Mouse (Mus musculus): ENCODE results near the gene Sgcd. TPM values are rescaled to one million over a fixed set of nuclear protein-coding genes. Genes with fewer than 3 reads are reported as not detected.

The Sgcd gene
- 8.4 and 9.1 TPM in 2 replicates for polyA plus RNA-seq (2016; fragmentation: Nextera tagmentation; extraction: Ambion mirVana)

GRCm38 (mm10) chr11:47988697-47989533 is at the start of gene Sgcd:
Gene Sgcd, minus strand, starts transcription at chr11:47988969.
- Histone ChIP-seq H3K36me3 (no peaks in the 10 kb centered on the region), H3K9ac (peak within 1 kb of the TSS; percentile 72), H3K9me3 (replicated peaks) (no peaks in the 10 kb centered on the region), H3K4me2 (peak within 1 kb of the TSS; percentile 94), H3K4me1 (replicated peaks) (0 out of 2 replicates have a peak, but pooled peaks cover 4% of the 10 kb centered on the region), H3K27me3 (replicated peaks) (peaks cover 35% of the 10 kb centered on the region), H3K27ac (ENCODE audit: poor library complexity, severe bottlenecking) (no peak within 1 kb of the TSS), H3K4me3 (peak within 1 kb of the TSS; percentile 63)
- peak; percentile 75 for ATAC-seq (ENCODE audit: insufficient number of reproducible peaks, low FRiP score)
- under 1% methylated on average over 65 of the region's 67 CpGs for WGBS

GRCm38 (mm10) chr11:48038051-48038450 is 49.3 kb upstream of the Sgcd start:
- Histone ChIP-seq H3K27me3 (replicated peaks) (no peaks in the 10 kb centered on the region), H3K27ac (ENCODE audit: poor library complexity, severe bottlenecking) (no peak overlapping the region), H3K4me2 (no peak overlapping the region), H3K9ac (no peak overlapping the region), H3K4me1 (replicated peaks) (no peaks in the 10 kb centered on the region), H3K9me3 (replicated peaks) (no peaks in the 10 kb centered on the region), H3K4me3 (no peak overlapping the region), H3K36me3 (no peaks in the 10 kb centered on the region)
- ATAC-seq (ENCODE audit: insufficient number of reproducible peaks, low FRiP score), result no peak
- 64% methylated on average over 4 of the region's 4 CpGs for WGBS

- no peak for ATAC-seq (ENCODE audit: insufficient number of reproducible peaks, low FRiP score)
- Histone ChIP-seq H3K9me3 (replicated peaks) (no peaks in the 10 kb centered on the region), H3K27me3 (replicated peaks) (no peaks in the 10 kb centered on the region), H3K4me1 (replicated peaks) (no peaks in the 10 kb centered on the region), H3K4me3 (no peak overlapping the region), H3K36me3 (no peaks in the 10 kb centered on the region), H3K4me2 (no peak overlapping the region), H3K9ac (no peak overlapping the region), H3K27ac (ENCODE audit: poor library complexity, severe bottlenecking) (no peak overlapping the region)
- 43% methylated on average over 3 of the region's 3 CpGs for WGBS
Observed at GRCm38 (mm10) chr11:48012836-48013235, 24.1 kb upstream of the Sgcd start.

- Histone ChIP-seq H3K9me3 (replicated peaks) (no peaks in the 10 kb centered on the region), H3K4me3 (peak overlapping the region; percentile 63), H3K27ac (ENCODE audit: poor library complexity, severe bottlenecking) (no peak overlapping the region), H3K9ac (peak overlapping the region; percentile 72), H3K36me3 (no peaks in the 10 kb centered on the region), H3K4me1 (replicated peaks) (0 out of 2 replicates have a peak, but pooled peaks cover 4% of the 10 kb centered on the region), H3K27me3 (replicated peaks) (peaks cover 35% of the 10 kb centered on the region), H3K4me2 (peak overlapping the region; percentile 94)
- WGBS, result under 1% methylated on average over 31 of the region's 31 CpGs
- ATAC-seq (ENCODE audit: insufficient number of reproducible peaks, low FRiP score), result peak; percentile 71
Observed at GRCm38 (mm10) chr11:47988333-47988696, 454 bp downstream of the Sgcd start.

- peak overlapping the region; percentile 63 for H3K4me3 ChIP-seq
- no peak for ATAC-seq (ENCODE audit: insufficient number of reproducible peaks, low FRiP score)
- no peak overlapping the region for H3K27ac ChIP-seq (ENCODE audit: poor library complexity, severe bottlenecking)
- no peaks in the 10 kb centered on the region for H3K9me3 ChIP-seq (replicated peaks)
- H3K4me1 ChIP-seq (replicated peaks), result 0 out of 2 replicates have a peak, but pooled peaks cover 4% of the 10 kb centered on the region
- H3K9ac ChIP-seq, result no peak overlapping the region
- peak overlapping the region; percentile 94 for H3K4me2 ChIP-seq
- H3K36me3 ChIP-seq, result no peaks in the 10 kb centered on the region
- peaks cover 35% of the 10 kb centered on the region for H3K27me3 ChIP-seq (replicated peaks)
- WGBS, result 19% methylated on average over 12 of the region's 12 CpGs
Observed at GRCm38 (mm10) chr11:47987893-47988267, 889 bp downstream of the Sgcd start.

GRCm38 (mm10) chr11:47987251-47987892 is 1.4 kb downstream of the Sgcd start:
- H3K27ac ChIP-seq (ENCODE audit: poor library complexity, severe bottlenecking), result no peak overlapping the region
- peak overlapping the region; percentile 63; the same call in 1 of the 2 replicates for H3K4me3 ChIP-seq
- 58% methylated on average over 8 of the region's 8 CpGs for WGBS
- peak overlapping the region; percentile 94 for H3K4me2 ChIP-seq
- H3K4me1 ChIP-seq (replicated peaks), result 0 out of 2 replicates have a peak, but pooled peaks cover 4% of the 10 kb centered on the region
- H3K27me3 ChIP-seq (replicated peaks), result peaks cover 35% of the 10 kb centered on the region
- H3K36me3 ChIP-seq, result no peaks in the 10 kb centered on the region
- H3K9me3 ChIP-seq (replicated peaks), result no peaks in the 10 kb centered on the region
- H3K9ac ChIP-seq, result no peak overlapping the region
- ATAC-seq (ENCODE audit: insufficient number of reproducible peaks, low FRiP score), result no peak

GRCm38 (mm10) chr11:47982152-47982551 is 6.6 kb downstream of the Sgcd start:
- Histone ChIP-seq H3K9ac (no peak overlapping the region), H3K36me3 (no peaks in the 10 kb centered on the region), H3K4me2 (no peak overlapping the region), H3K4me1 (replicated peaks) (no peaks in the 10 kb centered on the region), H3K9me3 (replicated peaks) (no peaks in the 10 kb centered on the region), H3K4me3 (no peak overlapping the region), H3K27me3 (replicated peaks) (peaks cover 13% of the 10 kb centered on the region), H3K27ac (ENCODE audit: poor library complexity, severe bottlenecking) (no peak overlapping the region)
- no peak for ATAC-seq (ENCODE audit: insufficient number of reproducible peaks, low FRiP score)
- WGBS, result 52% methylated on average over 1 of the region's 1 CpGs

GRCm38 (mm10) chr11:47981108-47981507 is 7.7 kb downstream of the Sgcd start:
- Histone ChIP-seq H3K27ac (ENCODE audit: poor library complexity, severe bottlenecking) (no peak overlapping the region), H3K9me3 (replicated peaks) (no peaks in the 10 kb centered on the region), H3K4me3 (no peak overlapping the region), H3K27me3 (replicated peaks) (0 out of 2 replicates have a peak, but pooled peaks cover 3% of the 10 kb centered on the region), H3K4me2 (no peak overlapping the region), H3K4me1 (replicated peaks) (no peaks in the 10 kb centered on the region), H3K36me3 (no peaks in the 10 kb centered on the region), H3K9ac (no peak overlapping the region)
- WGBS, result 50% methylated on average over 2 of the region's 2 CpGs
- no peak for ATAC-seq (ENCODE audit: insufficient number of reproducible peaks, low FRiP score)

GRCm38 (mm10) chr11:47953291-47953690 is 35.5 kb downstream of the Sgcd start:
- ATAC-seq (ENCODE audit: insufficient number of reproducible peaks, low FRiP score), result no peak
- Histone ChIP-seq H3K4me1 (replicated peaks) (no peaks in the 10 kb centered on the region), H3K9me3 (replicated peaks) (no peaks in the 10 kb centered on the region), H3K27ac (ENCODE audit: poor library complexity, severe bottlenecking) (no peak overlapping the region), H3K9ac (no peak overlapping the region), H3K36me3 (no peaks in the 10 kb centered on the region), H3K4me3 (no peak overlapping the region), H3K4me2 (no peak overlapping the region), H3K27me3 (replicated peaks) (no peaks in the 10 kb centered on the region)
- 68% methylated on average over 3 of the region's 3 CpGs for WGBS

GRCm38 (mm10) chr11:47952366-47952765 is 36.4 kb downstream of the Sgcd start:
- Histone ChIP-seq H3K4me1 (replicated peaks) (no peaks in the 10 kb centered on the region), H3K4me2 (no peak overlapping the region), H3K36me3 (no peaks in the 10 kb centered on the region), H3K9me3 (replicated peaks) (no peaks in the 10 kb centered on the region), H3K9ac (no peak overlapping the region), H3K4me3 (no peak overlapping the region), H3K27me3 (replicated peaks) (no peaks in the 10 kb centered on the region), H3K27ac (ENCODE audit: poor library complexity, severe bottlenecking) (no peak overlapping the region)
- WGBS, result 78% methylated on average over 4 of the region's 4 CpGs
- no peak for ATAC-seq (ENCODE audit: insufficient number of reproducible peaks, low FRiP score)

GRCm38 (mm10) chr11:47939795-47940194 is 49.0 kb downstream of the Sgcd start:
- no peak overlapping the region for H3K27ac ChIP-seq (ENCODE audit: poor library complexity, severe bottlenecking)
- 72% methylated on average over 2 of the region's 2 CpGs for WGBS
- no peak overlapping the region for H3K9ac ChIP-seq
- no peaks in the 10 kb centered on the region for H3K36me3 ChIP-seq
- H3K9me3 ChIP-seq (replicated peaks), result no peaks in the 10 kb centered on the region
- no peak overlapping the region for H3K4me3 ChIP-seq
- no peak overlapping the region for H3K4me2 ChIP-seq
- no peak for ATAC-seq (ENCODE audit: insufficient number of reproducible peaks, low FRiP score)
- H3K27me3 ChIP-seq (replicated peaks), result no peaks in the 10 kb centered on the region
- no peaks in the 10 kb centered on the region for H3K4me1 ChIP-seq (replicated peaks)

Data from heart, embryonic 12.5 days (tissue).